Mouse (Mus musculus): Measurements from ENCODE around the gene Gm44965.
A peak's percentile ranks its signal among the peaks of the same experiment; 100 is the strongest.

The Gm44965 gene

DNA sequence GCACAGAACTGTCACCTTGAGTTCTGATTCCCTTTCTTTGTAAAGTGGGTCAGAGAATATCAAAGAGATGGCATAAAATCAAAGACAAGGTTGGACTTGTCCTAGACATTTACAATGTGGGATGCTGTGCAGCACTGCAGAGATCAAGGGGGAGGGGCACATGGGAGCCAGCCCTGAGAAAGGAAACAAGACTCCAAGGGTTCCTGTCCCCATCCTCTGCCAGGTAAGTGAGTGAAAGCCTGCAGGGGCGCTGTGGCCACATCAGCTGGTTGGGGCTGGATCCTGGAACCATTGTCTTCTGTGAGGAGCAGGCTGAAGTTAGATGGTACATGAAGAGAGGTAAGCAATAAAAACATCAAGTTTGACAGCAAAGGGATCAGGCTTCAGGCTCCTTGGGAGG lies 29.7 kb downstream of the Gm44965 start:
- DNase-seq (ENCODE audit: low read depth, low spot score): no peak

DNA sequence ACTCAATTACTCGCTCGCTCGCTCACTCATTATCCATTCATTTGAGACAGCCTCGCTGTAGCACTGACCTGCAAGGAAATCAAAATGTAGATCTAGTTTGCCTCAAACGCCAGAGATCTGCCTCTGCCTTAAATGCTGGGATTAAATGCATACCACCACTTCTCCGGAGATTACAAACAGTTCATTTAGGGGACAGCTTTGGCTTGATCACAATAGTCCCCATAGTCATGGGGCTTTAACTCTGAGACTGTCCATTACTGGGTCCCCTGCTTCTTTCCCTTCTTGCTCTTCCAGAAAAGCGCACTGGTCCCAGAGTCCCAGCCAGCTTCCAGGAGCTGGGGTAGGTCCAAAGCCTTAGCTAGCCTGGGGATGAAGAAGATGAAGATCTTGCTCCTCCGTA lies 32.7 kb downstream of the Gm44965 start, which contains the start of gene AI854703:
TSS of gene AI854703 (plus strand) at position 301 of the 400 bp plus-strand sequence.
- DNase-seq (ENCODE audit: low read depth, low spot score): no peak

DNA sequence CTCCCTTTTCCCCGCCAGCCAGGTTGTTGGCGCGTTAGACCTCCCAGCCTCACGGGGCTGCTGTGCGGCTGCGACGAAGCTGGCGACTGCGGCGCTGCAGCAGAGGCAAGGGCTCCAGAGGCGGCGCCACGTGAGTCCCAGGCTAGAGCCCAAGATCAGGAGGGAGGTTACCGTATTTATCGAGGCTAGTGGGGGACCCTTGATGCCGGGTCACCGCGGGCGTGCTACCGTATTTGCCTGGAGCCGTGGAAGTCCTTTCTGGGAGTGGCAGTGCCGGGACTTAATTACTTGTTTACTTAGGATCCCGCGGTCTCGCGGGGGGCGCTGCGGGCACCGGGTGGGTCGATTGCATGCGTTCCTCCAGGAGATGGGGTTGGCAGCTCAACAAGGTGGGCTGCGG lies 33.2 kb downstream of the Gm44965 start:
- DNase-seq (ENCODE audit: low read depth, low spot score): no peak

DNA sequence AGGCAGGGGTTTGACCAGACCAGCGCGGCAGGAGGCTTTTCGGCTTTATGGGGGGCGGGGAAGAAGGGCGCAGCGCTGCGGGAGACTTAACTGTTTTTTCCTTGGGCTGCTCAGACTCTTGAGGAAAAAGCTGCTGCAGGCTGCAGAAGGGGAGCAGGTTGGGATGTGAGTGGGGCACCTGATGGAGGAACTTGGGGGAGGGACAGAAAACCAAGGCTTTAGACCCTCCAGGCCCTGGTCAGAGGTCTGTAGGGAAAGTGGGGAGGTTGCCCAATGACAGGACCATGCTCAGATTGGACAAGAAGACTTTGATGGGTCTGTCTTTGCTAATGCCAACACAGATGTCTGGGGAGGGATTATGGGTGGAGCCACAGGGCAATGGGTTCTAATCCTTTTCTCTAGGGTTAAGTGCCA lies 33.8 kb downstream of the Gm44965 start:
- no peak for DNase-seq (ENCODE audit: low read depth, low spot score)

DNA sequence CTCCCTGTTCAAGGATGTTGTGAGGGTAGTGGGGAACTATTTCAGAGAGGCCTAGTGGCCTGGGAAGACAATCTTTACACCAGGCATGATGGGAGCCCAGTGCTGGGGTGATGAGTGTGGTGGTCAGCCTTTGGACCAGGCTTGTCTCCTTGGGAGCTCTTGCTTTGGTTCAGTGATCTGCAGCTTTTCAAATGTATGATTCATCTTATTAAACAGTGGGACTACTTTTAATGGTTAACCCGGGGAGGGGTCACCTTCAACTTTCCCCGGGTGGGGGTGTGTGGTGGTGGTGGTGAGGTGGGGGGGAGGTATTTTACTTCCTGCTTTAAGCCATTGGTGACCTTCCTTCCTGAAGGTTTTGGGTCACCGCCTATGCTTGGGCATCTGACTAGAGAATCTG lies 34.6 kb downstream of the Gm44965 start:
- no peak for DNase-seq (ENCODE audit: low read depth, low spot score)

DNA sequence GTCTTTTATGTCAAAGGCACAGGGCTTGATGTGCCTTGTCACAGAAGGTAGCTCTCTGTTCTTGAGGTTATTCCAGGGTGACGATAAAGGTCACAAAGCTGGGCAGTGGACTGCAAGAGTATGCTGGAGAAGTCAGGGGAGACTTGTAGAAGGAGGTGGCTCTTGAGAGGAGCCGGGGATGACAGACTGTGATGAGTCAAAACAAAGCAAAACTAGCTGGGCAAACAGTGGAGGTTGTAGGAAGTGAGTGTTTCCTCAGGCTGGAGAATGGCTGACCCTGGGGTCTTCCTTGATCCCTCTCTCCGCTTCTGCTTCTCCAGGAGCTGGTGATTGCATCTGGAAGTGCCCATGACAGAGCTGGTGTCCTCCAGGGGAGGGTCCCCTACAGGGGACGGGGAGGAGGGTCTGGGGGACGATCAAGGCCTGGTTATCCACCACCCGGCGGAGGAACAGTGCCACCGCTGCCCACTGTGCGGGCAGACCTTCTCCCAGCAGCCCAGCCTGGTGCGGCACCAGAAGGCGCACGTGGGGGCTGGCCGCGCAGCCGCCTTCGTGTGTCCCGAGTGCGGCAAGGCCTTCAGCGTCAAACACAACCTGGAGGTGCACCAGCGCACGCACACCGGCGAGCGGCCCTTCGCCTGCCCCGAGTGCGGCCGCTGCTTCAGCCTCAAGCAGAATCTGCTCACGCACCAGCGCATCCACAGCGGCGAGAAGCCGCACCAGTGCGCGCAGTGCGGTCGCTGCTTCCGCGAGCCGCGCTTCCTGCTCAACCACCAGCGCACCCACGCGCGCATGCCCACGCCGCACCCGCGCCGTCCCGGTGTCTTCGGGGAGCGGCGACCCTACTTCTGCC lies 35.3 kb downstream of the Gm44965 start:
- peak; percentile 34 for DNase-seq (ENCODE audit: low read depth, low spot score)

DNA sequence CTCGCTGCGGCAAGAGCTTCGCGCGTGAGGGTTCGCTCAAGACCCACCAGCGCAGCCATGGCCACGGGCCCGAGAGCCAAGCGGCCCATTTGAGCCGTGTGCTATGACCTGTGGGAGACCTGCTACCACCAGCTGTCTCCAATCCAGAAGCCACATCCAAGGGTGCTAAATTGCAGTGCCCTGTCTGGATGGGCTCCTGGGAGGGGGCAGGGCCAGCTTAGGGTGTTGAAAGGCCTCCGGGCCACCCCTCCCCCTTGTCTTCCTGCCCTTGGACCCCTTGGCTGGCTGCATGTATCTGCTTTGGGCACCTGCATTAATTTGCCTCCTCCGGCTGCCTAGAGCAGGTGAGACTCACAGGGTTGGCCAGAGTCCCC lies 35.9 kb downstream of the Gm44965 start:
- no peak for DNase-seq (ENCODE audit: low read depth, low spot score)

DNA sequence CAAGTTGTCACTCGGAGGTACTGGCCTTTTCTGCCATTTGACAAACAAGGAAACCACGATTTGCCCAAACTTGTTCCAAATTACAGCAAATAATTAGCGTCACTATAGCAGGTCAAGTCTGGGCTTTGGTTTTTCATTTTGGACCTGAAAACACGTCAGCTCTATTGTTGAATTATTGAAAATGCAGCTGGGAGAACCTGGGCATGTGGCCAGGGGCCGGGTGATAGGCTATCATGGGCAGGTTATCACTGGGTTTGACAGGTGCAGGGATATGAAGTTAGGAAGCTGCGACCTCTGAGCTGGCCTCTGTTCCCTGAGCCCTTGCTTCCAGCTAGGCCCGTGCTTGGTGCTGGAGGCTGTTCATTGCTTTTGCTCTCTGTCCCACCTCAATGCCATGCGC lies 37.1 kb downstream of the Gm44965 start:
- DNase-seq (ENCODE audit: low read depth, low spot score): no peak

DNA sequence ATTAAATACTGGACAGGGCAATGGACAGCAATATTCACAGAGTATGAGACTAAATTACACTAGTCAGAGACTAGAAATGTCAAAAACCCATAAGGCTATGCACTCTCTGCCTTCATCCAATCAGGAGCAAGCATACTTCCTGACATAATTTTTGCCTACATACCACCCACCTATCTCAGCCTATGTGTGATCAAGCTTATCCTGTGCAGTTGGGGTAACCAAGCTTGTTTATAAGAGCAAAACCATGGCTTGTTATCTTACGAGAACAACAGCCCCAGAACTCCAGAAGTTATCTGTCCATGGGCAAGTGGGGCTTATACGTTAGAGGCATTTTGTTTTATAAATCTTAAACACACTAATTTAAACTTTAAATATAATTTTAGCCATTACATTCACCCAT lies 41.4 kb downstream of the Gm44965 start:
- no peak for DNase-seq (ENCODE audit: low read depth, low spot score)

DNA sequence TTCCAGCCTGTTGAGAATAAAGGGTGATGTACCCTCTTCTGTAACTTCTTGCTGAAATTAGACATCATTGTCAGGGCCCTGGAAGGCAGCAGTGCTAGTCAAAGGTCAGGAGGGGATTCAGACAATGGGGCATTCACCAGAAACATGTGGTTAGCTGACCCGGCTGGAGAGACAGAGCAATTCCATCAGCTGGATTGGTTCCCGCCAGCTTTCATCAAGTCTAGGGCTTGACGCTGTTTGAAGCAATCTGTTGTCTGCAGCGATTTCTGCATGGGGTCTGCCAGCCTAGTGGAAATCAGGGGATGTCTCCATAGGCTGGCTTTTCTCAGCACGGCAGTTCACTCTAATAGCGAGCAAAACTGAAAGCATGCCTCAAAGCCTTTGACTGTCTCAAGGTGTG lies 42.8 kb downstream of the Gm44965 start:
- DNase-seq (ENCODE audit: low read depth, low spot score): no peak

DNA sequence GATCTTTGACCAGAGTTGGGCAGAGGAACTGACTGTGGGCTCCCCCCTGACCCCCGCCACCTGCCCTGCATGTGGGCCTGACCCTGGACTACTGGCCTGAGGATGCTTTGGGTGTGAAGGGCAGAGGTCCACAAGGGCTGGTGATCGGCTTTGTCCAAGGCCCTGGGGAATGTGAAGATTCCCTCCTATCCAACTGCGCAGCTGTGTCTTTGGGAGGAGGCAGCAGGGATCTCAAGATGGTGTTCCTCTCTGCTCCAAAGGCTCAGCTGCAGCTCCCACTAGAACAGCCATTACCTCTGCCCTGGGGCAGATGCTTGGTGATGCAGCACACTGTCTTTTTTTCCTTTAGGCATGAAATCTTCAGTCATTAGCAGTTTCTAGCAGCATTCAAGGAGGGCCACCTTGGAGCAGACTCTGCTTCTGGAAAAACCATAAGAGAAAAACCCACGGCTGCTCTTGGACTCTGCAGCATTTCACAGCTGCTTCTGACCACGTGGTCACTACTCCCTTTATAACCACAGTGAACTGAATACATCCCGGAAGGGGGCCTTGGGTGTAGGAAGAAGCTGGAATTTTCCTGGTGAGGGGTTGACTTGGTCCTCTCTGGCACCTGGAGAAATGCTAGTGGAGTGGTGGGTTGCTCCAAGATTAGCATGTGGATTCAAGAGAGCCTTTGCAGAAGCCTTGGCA lies 44.2 kb downstream of the Gm44965 start:
- DNase-seq (ENCODE audit: low read depth, low spot score): no peak

DNA sequence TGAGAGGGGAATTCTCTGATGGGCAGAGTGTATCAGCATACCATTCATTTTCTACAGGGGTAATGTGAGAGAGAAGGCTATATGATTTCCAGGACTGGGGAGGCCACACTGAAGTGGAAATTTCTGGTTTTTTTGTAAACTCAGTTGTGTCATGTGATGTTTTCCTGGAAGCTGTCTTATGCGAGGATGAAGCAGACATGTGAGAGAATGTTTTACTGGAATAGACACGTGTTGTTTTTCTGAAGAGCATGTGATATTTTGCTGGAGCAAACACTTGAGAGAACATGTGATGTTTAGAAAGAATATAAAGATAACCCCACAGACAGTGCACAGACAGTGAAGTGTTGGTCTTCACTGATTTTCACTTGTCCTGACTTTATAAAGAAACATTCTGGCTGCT lies 44.8 kb downstream of the Gm44965 start:
- no peak for DNase-seq (ENCODE audit: low read depth, low spot score)

DNA sequence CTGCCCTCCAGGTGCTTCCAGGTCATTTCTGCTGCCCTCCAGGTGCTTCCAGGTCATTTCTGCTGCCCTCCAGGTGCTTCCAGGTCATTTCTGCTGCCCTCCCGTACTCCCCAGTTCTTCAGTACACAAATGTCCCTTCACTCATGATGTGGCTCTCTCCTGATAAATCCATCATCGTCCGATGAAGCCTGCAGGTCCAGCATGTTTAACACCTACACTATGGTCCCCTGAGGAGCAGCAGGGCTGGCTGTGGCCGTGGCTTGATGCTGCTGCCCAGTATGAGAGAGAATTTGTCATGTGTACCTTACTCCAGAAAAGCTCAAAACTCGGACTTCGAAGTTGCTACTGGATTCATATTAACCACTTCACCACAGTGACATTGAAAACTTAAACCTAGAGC lies 47.6 kb downstream of the Gm44965 start:
- DNase-seq (ENCODE audit: low read depth, low spot score): no peak

DNA sequence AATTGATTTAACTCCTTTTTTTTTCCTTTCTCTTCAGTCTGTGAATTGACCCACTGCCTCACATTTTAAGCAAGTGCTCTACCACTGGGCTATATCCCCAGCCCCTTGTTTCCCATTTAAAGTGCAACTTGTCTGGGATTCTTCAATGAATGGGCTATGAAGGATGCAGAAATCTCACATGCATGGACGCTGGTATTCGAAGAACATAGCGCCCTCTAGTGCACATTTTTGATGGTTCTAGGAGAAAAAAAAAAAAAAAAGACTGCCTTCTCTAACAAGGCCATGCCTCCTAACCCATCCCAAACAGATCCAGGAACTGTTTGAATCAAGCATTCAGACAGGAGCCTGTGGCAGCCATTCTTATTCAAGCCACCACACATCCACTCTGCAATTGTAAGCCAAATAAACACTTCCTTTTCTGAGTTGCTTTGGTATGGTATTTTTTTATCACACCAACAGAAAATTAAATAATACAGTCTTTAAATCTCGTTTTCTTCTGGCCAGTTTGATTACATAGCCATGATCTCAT lies 49.1 kb downstream of the Gm44965 start:
- peak; percentile 55 for DNase-seq (ENCODE audit: low read depth, low spot score)

DNA sequence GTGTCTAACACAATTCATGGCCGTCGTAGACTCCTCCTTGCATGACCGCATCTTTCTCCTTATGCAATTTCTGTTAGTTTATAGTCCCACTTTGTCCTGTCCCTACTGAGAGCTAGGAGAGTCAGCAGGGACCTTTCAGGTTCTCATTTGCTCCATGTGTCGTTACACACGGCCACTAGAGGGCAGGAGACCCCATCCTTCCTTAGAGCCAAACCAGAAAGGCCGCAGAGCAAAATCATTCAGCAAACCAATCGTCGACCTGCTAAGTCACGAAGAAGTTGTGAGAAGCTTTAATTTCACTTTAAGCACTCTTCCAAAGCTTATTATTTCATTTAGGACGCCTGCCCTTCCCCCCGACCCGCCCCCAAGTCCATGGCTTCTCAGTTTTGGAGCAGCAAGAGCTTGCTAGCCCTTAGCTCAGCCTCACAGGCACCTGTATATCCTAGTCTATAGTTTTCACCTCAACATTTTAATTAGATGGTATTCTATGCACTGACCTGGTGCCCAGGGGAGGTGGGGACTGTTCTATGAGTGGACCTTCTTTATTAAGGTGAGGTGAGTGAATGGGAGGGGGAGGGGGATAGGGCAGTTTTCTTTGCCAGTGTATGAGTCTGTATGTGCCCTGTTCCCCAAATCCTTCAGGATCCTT lies 52.0 kb downstream of the Gm44965 start:
- peak; percentile 50 for DNase-seq (ENCODE audit: low read depth, low spot score)

DNA sequence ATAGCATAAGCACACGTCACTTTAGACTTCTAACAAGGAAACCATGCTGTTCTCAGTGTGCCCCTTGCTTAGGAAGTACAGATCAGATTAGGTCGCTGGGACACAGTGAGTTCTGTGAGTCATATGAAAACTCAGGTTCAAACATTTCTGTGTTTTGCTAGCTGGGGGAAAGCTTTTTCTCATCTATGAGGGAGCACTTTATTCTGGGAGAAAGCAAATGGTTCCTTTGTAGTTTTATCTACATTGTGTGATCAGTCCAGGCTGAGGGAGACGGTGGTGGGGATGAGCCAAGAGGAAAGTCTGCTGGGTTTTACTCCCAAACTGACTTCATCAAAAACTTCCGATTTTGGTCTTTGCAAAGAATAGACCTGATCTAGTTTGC lies 52.6 kb downstream of the Gm44965 start:
- DNase-seq (ENCODE audit: low read depth, low spot score): no peak

DNA sequence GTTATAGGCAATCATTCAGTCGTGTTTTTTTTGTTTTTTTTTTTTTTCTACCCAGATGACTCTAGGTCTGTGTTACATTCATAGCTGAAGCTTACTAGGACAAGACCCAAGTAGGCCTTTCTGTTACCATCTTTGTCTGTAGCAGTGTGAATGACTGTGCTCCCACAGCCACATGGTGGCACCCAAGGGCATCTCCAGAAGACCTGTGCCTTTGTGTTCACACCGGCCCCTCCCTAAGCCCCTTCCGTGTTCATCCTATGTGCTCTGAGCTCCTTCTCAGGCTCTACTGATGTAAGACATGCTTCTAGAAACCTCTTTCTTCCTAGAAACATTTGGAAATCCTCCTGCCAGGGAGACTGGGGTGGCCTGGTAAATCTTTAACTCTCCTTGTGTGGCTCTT lies 53.3 kb downstream of the Gm44965 start, which contains the start of gene Gimap8:
TSS of gene Gimap8 (plus strand) at position 240 of the 400 bp plus-strand sequence.
- DNase-seq (ENCODE audit: low read depth, low spot score): no peak

DNA sequence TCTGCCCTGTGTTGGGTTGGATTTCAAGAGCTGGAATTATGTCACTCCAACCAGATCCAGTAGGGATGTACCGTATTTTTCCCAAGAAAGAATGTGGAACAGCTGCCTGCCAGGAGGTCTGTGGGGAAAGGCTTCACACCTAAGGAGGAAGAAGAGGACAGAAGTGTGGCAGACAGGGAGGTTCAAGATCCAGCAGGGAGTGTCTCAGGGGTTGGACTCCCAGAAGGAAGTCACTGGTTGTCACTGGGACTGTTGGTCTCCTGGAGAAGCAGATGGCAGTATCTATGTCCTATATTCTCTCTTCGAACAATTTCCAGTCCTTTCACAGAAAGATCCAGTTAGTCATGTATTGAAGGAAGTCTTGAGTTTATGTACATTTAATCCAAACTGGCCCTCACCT lies 53.9 kb downstream of the Gm44965 start:
- DNase-seq (ENCODE audit: low read depth, low spot score): no peak

DNA sequence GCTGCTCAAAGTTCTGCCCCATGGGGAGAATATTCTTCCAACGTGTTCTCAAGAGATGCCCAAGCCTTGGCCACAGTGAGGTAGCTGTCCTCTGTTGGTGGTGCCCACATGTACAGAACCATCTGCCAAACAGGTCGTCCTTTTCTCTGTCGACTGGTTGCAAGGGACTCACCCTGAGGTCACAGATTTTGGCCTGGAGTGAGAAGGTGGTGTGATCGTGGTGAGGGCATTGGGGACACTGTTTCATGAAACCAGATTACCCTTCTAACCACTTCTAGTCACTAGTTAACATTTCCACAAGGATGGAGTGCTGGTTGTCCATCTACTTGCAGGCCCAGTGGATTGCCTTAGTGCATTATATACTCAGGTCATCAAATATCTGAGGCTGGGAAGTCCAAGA lies 55.0 kb downstream of the Gm44965 start:
- no peak for DNase-seq (ENCODE audit: low read depth, low spot score)

DNA sequence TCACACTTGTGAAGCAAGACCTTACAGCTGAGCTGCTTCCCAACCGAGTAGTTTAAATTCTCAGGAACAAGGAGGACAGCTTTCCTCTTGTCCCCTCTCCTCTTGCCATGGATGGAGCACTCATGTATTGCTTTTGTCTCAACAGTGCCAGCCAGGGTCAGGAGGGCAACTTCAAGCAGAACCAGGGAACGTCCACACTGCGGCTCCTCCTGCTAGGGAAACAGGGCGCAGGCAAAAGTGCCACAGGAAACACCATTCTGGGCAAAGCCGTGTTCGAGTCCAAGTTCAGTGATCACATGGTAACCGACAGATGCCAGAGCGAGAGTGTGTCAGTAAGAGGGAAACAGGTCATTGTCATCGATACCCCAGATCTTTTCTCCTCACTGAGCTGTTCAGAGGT lies 56.3 kb downstream of the Gm44965 start:
- DNase-seq (ENCODE audit: low read depth, low spot score): no peak

DNA sequence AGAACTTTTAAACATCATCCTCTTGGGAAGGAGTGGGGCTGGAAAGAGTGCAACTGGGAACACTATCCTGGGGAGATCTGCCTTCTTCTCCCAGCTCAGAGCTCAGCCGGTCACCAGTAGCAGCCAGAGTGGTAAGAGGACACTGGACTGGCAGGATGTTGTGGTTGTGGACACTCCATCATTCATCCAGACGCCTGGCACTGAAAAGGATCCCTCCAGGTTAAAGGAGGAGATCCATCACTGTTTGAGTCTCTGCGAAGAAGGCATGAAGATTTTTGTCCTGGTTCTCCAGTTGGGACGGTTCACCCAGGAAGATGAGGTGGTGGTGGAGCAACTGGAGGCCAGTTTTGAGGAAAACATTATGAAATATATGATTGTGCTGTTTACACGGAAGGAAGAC lies 65.0 kb downstream of the Gm44965 start:
- no peak for DNase-seq (ENCODE audit: low read depth, low spot score)

DNA sequence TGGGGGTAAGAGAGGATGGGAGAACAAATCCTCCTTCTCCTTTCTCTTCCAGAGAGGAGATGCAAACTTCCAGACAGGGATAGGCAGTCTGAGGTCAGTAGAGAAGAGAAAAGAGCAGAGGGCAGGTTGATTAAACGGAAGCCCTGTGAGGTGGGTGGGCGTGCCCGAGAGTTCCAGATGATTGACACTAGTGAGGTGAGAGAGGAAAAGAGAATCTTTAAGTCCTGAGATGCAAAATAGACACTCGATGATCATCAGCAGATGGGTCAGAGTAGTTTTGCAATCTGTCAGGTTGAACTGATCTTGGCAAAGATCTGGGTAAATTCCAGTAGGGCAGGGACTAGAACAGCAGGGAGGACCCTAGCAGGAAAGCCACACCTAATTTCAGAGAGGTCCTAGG lies 71.0 kb downstream of the Gm44965 start:
- no peak for DNase-seq (ENCODE audit: low read depth, low spot score)
